Mouse (Mus musculus): ENCODE measurements around the gene Gm45213.

Gene Gm45213

GRCm38 (mm10) chr7:66108961-66109854 is 65.8 kb downstream of the Gm45213 start, which contains the start of gene Chsy1:
Chsy1 (plus strand) TSS chr7:66109515.
- peak; percentile 91 for DNase-seq

DNA sequence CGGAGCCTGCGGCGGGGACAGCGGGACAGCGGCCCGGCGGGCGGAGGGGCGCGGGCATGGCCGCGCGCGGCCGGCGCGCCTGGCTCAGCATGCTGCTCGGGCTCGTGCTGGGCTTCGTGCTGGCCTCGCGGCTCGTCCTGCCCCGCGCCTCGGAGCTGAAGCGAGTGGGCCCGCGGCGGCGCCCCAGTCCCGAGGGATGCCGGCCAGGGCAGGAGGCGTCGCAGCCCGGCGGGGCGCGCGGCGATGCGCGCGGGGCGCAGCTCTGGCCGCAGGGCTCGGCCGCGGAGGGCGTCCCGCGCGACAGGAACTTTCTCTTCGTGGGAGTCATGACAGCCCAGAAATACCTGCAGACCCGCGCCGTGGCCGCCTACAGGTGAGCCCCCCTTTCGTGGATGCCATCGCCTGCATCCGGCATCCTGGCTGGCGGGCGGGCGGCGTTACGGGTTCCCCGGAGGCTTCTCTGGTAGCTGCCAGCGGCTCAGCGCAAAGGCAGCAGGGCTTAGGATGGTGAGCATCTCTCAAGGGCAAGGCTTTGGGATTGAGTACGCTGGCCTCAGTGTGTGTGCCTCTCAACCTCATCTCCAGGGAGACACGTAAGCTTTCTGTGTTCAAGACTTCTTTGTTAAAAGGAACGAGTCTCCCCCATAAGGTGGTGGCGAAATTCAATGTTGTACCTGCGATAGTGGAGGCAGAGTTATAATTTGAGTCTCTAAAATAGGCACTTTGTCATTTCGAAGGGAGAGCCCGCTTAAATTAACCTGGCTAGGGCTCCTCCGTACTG is 66.6 kb downstream of the Gm45213 start:
- DNase-seq: peak; percentile 65

DNA sequence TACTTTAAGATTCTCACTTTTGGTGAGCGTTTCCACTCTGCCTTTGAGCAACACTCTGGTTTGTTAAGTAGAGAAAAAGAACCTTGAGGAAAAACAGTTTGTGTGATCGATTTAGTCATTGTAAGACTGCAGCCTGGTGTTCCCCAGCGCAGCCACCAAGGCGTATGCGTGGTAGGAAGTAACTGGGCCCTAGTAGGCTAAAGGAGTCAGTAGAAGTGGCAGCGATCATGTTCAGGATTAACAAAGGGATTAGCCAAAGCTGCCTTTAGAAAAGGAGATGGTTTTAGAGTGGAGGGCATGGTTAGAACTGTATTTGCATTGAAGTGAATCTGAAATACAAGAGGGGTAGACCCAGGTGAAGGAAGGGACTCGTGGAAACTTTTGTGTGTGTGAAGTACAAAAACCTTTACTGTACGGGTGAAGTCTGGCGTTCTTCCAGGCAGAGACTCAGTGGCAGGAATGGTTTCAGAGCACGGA is 67.3 kb downstream of the Gm45213 start:
- peak; percentile 15 for DNase-seq

DNA sequence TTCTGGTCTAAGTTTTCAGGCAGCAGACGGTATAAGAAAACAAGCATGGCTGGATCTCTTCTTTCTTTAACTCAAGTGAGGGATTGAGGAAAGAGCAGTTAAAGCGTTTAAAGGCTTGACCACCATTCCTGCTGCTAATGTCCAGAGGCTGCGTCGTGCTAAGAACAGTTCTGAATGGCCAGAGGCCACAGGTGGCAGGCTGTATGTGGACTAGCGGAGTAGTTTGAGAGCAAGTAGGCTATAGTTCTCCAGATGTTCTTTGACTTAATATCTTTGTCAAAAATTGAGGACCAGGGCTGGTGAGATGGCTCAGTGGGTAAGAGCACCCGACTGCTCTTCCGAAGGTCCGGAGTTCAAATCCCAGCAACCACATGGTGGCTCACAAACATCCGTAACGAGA is 67.8 kb downstream of the Gm45213 start:
- no peak for DNase-seq
